Mouse (Mus musculus) midbrain, embryonic 13.5 days (tissue): ENCODE measurements at regions not wholly inside any gene's neighbourhood (a gene's known extent, or its start where the extent isn't known, plus 50 kb on each side); places are given as distances from the start of the nearest gene placed in this dataset.

Experiments
- ATAC-seq: fragments of 200-750 bp; cut with Nextera tagmentation; 2 replicates; pipeline ENCODE4 v1.8.0; 2017; ENCODE audit warnings: mild to moderate bottlenecking, moderate TSS enrichment, moderate library complexity
- H3K27ac ChIP-seq: fragments of 300-500 bp; sonication (generic); 2 replicates; pipeline ENCODE4 v1.5.1; 2015; ENCODE audit warnings: inconsistent platforms, mild to moderate bottlenecking, moderate library complexity
- H3K27me3 ChIP-seq: fragments of 300-500 bp; sonication (generic); 2 replicates; pipeline ENCODE4 v1.6.1; 2015; ENCODE audit warnings: mild to moderate bottlenecking, inconsistent platforms
- H3K36me3 ChIP-seq: fragments of 300-500 bp; sonication (generic); 2 replicates; pipeline ENCODE4 v1.6.1; 2015; ENCODE audit warnings: mild to moderate bottlenecking, inconsistent platforms
- H3K4me1 ChIP-seq: fragments of 300-500 bp; sonication (generic); replicated peaks from 2 replicates; pipeline ENCODE4 v1.6.1; 2015; ENCODE audit warnings: inconsistent platforms
- H3K4me2 ChIP-seq: fragments of 300-500 bp; sonication (generic); replicated peaks from 2 replicates; pipeline ENCODE4 v1.6.1; 2015; ENCODE audit warnings: moderate library complexity, mild to moderate bottlenecking, inconsistent platforms
- H3K4me3 ChIP-seq: fragments of 300-500 bp; sonication (generic); replicated peaks from 2 replicates; pipeline ENCODE4 v1.5.1; 2015; ENCODE audit warnings: mild to moderate bottlenecking, inconsistent platforms
- H3K9ac ChIP-seq: fragments of 300-500 bp; sonication (generic); replicated peaks from 2 replicates; pipeline ENCODE4 v1.6.1; 2015; ENCODE audit warnings: mild to moderate bottlenecking, inconsistent platforms
- H3K9me3 ChIP-seq: fragments of 300-500 bp; sonication (generic); 2 replicates; pipeline ENCODE4 v1.6.1; 2016; ENCODE audit warnings: mild to moderate bottlenecking, inconsistent platforms
- WGBS: fragments of 180-500 bp; shearing (Covaris S2); methylation state at CpG from one replicate; pipeline ENCODE4 v1.1.7; 2015; 5-methylcytosine and 5-hydroxymethylcytosine counted together

GRCm38 (mm10) chr5:149961178-149961577 is 57.3 kb upstream of the Rxfp2 start:
- H3K4me1 ChIP-seq, result peaks cover 9% of the 10 kb centered on the region
- H3K9ac ChIP-seq, result no peak overlapping the region
- no peak overlapping the region for H3K4me3 ChIP-seq
- H3K36me3 ChIP-seq, result no peaks in the 10 kb centered on the region
- H3K9me3 ChIP-seq, result no peaks in the 10 kb centered on the region
- no peaks in the 10 kb centered on the region for H3K27me3 ChIP-seq
- 91% methylated on average over 11 of the region's 11 CpGs for WGBS
- H3K4me2 ChIP-seq, result no peak overlapping the region
- ATAC-seq, result no peak
- H3K27ac ChIP-seq, result no peak overlapping the region

GRCm38 (mm10) chr5:149964748-149965147 is 53.7 kb upstream of the Rxfp2 start:
- peak; percentile 72 for ATAC-seq
- Histone ChIP-seq H3K4me1 (peaks cover 9% of the 10 kb centered on the region), H3K9ac (no peak overlapping the region), H3K4me3 (peak overlapping the region; percentile 21), H3K4me2 (peak overlapping the region; percentile 42), H3K36me3 (no peaks in the 10 kb centered on the region), H3K9me3 (no peaks in the 10 kb centered on the region), H3K27me3 (no peaks in the 10 kb centered on the region), H3K27ac (peak overlapping the region; percentile 48)
- 12% methylated on average over 13 of the region's 13 CpGs for WGBS
